Mouse (Mus musculus): ENCODE measurements around the gene Kcnj9. TPM values are rescaled to one million over a fixed set of nuclear protein-coding genes. Genes with fewer than 3 reads are reported as not detected.

The Kcnj9 gene
- polyA plus RNA-seq, 1 experiment from 2014 or later = not detected

DNA sequence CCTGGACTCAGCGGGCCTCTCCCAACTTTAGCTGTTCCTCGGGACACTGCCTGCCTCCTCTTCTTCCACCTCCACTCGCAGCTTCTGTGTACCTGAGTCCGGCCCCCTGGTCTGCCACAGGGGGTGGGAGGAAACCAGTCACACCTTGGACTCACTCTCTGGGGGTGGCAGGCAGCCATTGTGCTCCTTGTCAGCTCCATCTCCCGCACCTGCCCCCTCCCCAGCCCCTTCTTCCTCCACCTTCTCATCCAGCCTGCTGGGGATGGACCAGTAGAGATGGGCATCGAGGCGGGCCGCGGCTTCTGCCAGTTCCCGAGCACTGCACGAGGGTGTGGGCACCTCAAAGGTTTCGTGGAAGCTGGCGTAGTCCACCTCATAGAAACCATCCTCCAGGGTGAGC lies 6.4 kb downstream of the Kcnj9 start:
- Histone ChIP-seq H3K27me3 (peaks cover 45% of the 10 kb centered on the region), H3K9me3 (replicated peaks) (no peaks in the 10 kb centered on the region), H3K27ac (no peak overlapping the region), H3K36me3 (no peaks in the 10 kb centered on the region), H3K9ac (no peak overlapping the region), H3K4me2 (no peak overlapping the region), H3K4me3 (no peak overlapping the region), H3K4me1 (replicated peaks) (peaks cover 12% of the 10 kb centered on the region)
- WGBS = 42% methylated on average over 13 of the region's 13 CpGs
- ATAC-seq (replicated peaks; ENCODE audit: insufficient number of reproducible peaks, insufficient read depth, low FRiP score, low read depth) = no peak

DNA sequence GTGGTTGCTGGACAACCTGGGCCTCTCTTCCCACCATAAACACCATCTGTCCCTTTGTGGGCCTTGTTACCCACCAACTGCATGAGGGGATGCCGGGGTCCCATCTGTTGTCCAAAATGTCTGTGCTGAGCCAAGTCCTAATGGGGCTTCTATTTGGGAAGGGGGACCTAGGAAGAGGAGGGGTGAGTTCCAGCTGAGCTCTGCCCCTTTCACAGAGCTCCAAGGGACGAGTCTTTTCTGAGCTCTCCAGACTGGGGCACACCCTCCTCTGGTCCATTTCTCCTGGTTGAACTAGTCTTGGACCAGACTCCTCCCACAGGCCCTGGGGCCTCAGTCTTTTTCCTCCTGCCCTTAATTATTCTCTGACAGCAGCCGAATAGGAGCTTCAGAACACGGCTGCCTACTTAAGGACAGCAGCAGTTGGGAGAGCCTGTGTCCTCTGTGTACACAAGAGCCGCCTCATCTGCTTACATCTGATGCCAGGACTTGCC lies 9.2 kb downstream of the Kcnj9 start:
- Histone ChIP-seq H3K27me3 (peaks cover 17% of the 10 kb centered on the region), H3K9ac (no peak overlapping the region), H3K4me1 (replicated peaks) (no peaks in the 10 kb centered on the region; the same call in 1 of the 2 replicates), H3K9me3 (replicated peaks) (no peaks in the 10 kb centered on the region), H3K27ac (no peak overlapping the region), H3K4me3 (no peak overlapping the region), H3K36me3 (no peaks in the 10 kb centered on the region), H3K4me2 (no peak overlapping the region)
- 62% methylated on average over 5 of the region's 5 CpGs for WGBS
- ATAC-seq (replicated peaks; ENCODE audit: insufficient number of reproducible peaks, insufficient read depth, low FRiP score, low read depth) = no peak

DNA sequence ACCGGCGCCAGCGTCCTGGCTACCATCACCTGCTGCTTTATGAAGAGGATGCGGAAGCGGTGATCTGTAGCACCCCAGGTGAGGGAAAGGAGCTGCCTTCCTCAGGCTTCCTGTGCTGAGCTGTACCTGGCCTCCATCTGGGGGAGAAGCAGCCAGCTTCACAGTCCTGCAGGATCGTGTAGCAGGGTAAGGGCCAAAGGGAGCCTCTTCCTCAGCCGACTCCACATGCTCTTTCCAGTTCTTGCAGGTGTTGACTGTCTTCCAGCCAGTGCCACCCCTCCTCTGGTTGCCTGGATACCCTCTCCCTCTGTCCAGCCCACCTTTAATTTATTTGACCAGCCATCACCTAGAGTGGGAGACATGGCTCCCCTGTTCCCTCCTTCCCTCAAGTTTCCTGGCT lies 9.8 kb downstream of the Kcnj9 start:
- ATAC-seq (replicated peaks; ENCODE audit: insufficient number of reproducible peaks, insufficient read depth, low FRiP score, low read depth) = no peak
- no peaks in the 10 kb centered on the region for H3K36me3 ChIP-seq
- H3K27me3 ChIP-seq = peaks cover 12% of the 10 kb centered on the region
- no peak overlapping the region for H3K4me3 ChIP-seq
- H3K9me3 ChIP-seq (replicated peaks) = no peaks in the 10 kb centered on the region
- no peak overlapping the region for H3K27ac ChIP-seq
- H3K9ac ChIP-seq = no peak overlapping the region
- WGBS = 86% methylated on average over 7 of the region's 7 CpGs
- H3K4me1 ChIP-seq (replicated peaks) = no peaks in the 10 kb centered on the region
- H3K4me2 ChIP-seq = no peak overlapping the region

DNA sequence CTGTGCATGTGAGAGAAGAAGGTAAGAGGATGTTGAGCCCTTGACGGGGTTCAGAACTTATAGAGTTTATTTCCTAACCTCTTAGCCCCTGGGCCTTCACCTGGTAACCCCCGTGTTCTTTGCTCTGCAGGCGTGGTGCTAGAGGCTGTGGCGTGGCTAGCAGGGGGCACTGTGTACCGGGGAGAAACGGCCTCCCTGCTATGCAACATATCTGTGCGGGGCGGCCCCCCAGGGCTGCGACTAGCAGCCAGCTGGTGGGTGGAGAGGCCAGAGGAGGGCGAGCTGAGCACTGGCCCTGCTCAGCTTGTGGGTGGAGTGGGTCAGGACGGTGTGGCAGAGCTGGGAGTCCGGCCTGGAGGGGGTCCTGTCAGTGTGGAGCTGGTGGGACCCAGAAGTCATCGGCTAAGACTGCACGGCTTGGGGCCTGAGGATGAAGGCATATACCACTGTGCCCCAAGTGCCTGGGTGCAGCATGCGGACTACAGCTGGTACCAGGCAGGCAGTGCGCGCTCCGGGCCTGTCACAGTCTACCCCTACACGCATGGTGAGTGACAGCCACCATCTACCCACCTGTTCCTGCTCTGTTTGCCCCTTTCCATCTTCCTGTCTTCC lies 10.6 kb downstream of the Kcnj9 start:
- Histone ChIP-seq H3K4me3 (no peak overlapping the region), H3K9ac (no peak overlapping the region), H3K27me3 (peaks cover 7% of the 10 kb centered on the region; the same call in 1 of the 2 replicates), H3K36me3 (no peaks in the 10 kb centered on the region), H3K27ac (no peak overlapping the region), H3K4me1 (replicated peaks) (no peaks in the 10 kb centered on the region; the same call in 1 of the 2 replicates), H3K4me2 (no peak overlapping the region), H3K9me3 (replicated peaks) (no peaks in the 10 kb centered on the region)
- WGBS = 84% methylated on average over 19 of the region's 19 CpGs
- no peak for ATAC-seq (replicated peaks; ENCODE audit: insufficient number of reproducible peaks, insufficient read depth, low FRiP score, low read depth)

DNA sequence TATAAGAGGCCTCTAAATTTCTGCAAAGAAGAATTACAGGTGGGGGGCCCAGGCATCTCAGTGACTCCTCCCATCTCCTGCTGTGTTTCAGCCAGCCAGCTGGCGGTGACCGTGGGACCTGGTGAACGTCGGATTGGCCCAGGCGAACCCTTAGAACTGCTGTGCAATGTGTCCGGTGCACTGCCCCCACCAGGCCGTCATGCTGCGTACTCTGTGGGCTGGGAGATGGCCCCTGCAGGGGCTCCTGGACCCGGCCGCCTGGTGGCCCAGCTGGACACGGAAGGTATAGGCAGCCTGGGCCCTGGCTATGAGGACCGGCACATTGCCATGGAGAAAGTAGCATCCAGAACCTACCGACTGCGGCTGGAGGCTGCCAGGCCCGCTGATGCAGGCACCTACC lies 11.2 kb downstream of the Kcnj9 start:
- no peak overlapping the region for H3K9ac ChIP-seq
- H3K36me3 ChIP-seq = no peaks in the 10 kb centered on the region

DNA sequence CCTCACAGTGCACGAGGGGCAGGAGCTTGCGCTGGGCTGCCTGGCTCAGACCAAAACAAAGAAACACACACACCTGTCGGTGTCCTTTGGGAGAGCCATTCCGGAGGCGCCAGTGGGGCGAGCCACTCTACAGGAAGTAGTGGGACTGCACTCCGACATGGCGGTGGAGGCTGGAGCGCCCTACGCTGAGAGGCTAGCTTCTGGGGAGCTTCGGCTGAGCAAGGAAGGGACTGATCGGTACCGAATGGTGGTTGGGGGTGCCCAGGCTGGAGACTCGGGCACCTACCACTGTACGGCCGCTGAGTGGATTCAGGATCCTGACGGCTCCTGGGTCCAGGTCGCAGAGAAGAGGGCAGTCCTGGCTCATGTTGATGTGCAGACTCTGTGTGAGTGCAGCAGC lies 11.7 kb downstream of the Kcnj9 start:
- H3K27ac ChIP-seq = no peak overlapping the region
- no peak overlapping the region for H3K9ac ChIP-seq
- no peak for ATAC-seq (replicated peaks; ENCODE audit: insufficient number of reproducible peaks, insufficient read depth, low FRiP score, low read depth)
- H3K27me3 ChIP-seq = peaks cover 5% of the 10 kb centered on the region; the same call in 1 of the 2 replicates
- no peak overlapping the region for H3K4me3 ChIP-seq
- H3K4me2 ChIP-seq = no peak overlapping the region
- 60% methylated on average over 18 of the region's 18 CpGs for WGBS
- peaks cover 6% of the 10 kb centered on the region for H3K4me1 ChIP-seq (replicated peaks)
- no peaks in the 10 kb centered on the region for H3K36me3 ChIP-seq
- no peaks in the 10 kb centered on the region for H3K9me3 ChIP-seq (replicated peaks)

More for the DNA sequence above, 11.2 kb downstream of the Kcnj9 start:
- H3K4me3 ChIP-seq = no peak overlapping the region
- 68% methylated on average over 15 of the region's 15 CpGs for WGBS
- no peaks in the 10 kb centered on the region for H3K9me3 ChIP-seq (replicated peaks)
- H3K27ac ChIP-seq = no peak overlapping the region
- ATAC-seq (replicated peaks; ENCODE audit: insufficient number of reproducible peaks, insufficient read depth, low FRiP score, low read depth) = no peak
- H3K4me2 ChIP-seq = no peak overlapping the region
- peaks cover 2% of the 10 kb centered on the region for H3K4me1 ChIP-seq (replicated peaks)
- peaks cover 5% of the 10 kb centered on the region; the same call in 1 of the 2 replicates for H3K27me3 ChIP-seq

DNA sequence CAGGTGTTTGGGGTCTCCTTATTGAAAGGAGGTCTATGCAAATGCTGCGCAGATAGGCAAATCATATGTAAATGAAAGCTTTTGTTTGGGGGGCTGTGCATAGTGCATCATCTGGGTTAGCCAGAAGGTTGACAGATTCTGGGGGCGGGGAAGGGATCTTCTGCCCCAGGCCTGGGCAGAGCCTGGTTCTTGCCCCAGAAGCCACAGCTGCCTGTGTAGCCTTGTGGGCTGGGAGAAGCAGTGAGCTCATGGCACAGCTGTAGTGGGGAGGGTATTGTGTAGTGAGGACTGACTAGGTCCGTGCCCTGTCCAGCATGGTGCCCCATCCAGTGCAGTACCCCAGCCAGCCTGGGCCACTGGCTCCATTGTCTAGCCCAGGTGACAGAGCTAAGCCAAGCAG lies 14.2 kb downstream of the Kcnj9 start:
- peaks cover 19% of the 10 kb centered on the region for H3K4me1 ChIP-seq (replicated peaks)
- 84% methylated on average over 3 of the region's 3 CpGs for WGBS
- no peaks in the 10 kb centered on the region for H3K9me3 ChIP-seq (replicated peaks)
- H3K4me3 ChIP-seq = no peak overlapping the region
- no peaks in the 10 kb centered on the region for H3K36me3 ChIP-seq
- no peak overlapping the region for H3K4me2 ChIP-seq
- no peak overlapping the region for H3K9ac ChIP-seq
- H3K27me3 ChIP-seq = no peaks in the 10 kb centered on the region
- H3K27ac ChIP-seq = no peak overlapping the region
- ATAC-seq (replicated peaks; ENCODE audit: insufficient number of reproducible peaks, insufficient read depth, low FRiP score, low read depth) = no peak

DNA sequence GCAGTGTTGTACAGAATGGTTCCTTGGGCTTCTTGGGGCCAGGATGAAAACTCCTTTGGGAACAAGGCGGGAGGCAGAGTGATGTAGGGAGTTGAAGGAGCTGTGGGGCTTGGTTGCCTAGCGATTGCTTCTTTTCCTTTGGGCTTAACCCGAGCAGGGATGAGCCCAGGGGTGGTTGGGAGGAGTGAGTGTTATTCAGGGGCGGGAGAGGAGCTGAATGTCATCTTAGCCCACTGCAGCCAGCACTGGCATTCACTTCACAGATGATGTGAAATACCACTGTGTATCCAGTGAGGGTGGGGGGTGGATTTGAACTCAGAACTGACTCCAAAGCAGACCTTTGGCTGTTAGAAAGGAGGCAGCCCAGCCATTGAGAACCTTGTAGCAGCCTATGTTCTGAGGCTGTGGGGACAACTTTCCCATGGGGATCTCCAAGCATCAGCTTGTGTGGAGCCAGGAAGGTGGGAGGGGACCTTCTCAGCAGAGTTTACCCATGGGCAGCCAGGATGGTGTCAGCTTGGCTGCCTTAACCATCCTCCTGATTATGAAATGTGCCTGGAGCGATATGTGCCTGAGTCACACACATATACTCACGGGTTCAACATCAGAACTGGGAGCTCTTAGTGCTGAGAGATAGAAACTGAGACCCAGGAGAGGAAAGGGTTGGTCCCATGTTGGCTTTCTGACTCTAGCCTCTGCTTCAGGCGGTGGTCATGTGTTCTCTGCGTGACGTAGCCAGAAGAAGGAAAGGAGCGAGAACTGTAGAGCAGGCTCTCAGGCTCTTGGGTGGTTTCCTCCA lies 15.3 kb downstream of the Kcnj9 start:
- Histone ChIP-seq H3K9me3 (replicated peaks) (no peaks in the 10 kb centered on the region), H3K4me2 (peak overlapping the region; percentile 96; the same call in 1 of the 2 replicates), H3K9ac (no peak overlapping the region), H3K4me3 (0 out of 2 replicates have a peak overlapping the region, but pooled peaks have one; percentile 77), H3K27ac (no peak overlapping the region), H3K4me1 (replicated peaks) (peaks cover 24% of the 10 kb centered on the region), H3K36me3 (no peaks in the 10 kb centered on the region), H3K27me3 (no peaks in the 10 kb centered on the region)
- WGBS = 78% methylated on average over 10 of the region's 10 CpGs
- no peak for ATAC-seq (replicated peaks; ENCODE audit: insufficient number of reproducible peaks, insufficient read depth, low FRiP score, low read depth)

DNA sequence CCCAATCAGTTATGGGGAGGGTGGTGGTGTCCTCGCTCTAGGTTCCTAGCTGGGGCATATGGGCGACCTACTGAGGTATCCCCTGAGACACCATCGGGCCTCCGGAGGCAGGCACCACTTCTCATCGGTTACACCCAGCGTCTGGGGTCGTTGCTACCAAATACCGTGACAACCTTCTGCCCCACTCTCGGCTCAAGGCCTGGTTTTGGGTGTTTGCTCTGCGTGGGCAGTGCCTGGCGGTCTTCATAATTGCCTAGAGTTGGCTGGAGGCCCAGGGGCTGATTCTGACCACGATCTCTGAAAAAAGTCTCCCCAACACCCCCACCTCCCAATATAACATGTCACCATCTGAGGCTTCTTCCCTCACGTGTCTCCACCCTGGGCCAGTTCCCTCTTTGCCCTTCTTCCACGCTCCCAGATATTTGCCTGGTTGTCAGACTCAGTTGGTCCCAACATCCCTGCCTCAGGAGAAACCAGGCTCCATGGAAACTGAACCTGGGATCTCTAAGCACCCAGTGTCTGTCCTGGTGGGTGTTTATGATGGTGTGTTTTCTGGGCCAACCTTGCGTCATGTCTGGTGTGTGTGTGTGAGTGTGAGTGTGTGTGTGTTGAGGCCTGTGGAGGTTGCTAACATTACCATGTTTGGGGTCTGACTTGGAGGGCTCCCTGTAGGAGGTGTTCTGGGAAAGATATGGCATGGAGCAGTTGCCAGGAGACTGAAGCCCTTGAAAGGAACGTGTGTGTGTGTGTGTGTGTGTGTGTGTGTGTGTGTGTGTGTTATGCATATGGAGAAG lies 16.2 kb downstream of the Kcnj9 start:
- peak; percentile 4; the same call in 1 of the 2 replicates for ATAC-seq (replicated peaks; ENCODE audit: insufficient number of reproducible peaks, insufficient read depth, low FRiP score, low read depth)
- H3K27ac ChIP-seq = 0 out of 2 replicates have a peak overlapping the region, but pooled peaks have one; percentile 91
- peak overlapping the region; percentile 96 for H3K4me2 ChIP-seq
- WGBS = 14% methylated on average over 16 of the region's 16 CpGs
- H3K9me3 ChIP-seq (replicated peaks) = no peaks in the 10 kb centered on the region
- H3K4me1 ChIP-seq (replicated peaks) = peaks cover 24% of the 10 kb centered on the region
- no peaks in the 10 kb centered on the region for H3K36me3 ChIP-seq
- peak overlapping the region; percentile 77 for H3K4me3 ChIP-seq
- H3K9ac ChIP-seq = peak overlapping the region; percentile 76
- no peaks in the 10 kb centered on the region for H3K27me3 ChIP-seq

DNA sequence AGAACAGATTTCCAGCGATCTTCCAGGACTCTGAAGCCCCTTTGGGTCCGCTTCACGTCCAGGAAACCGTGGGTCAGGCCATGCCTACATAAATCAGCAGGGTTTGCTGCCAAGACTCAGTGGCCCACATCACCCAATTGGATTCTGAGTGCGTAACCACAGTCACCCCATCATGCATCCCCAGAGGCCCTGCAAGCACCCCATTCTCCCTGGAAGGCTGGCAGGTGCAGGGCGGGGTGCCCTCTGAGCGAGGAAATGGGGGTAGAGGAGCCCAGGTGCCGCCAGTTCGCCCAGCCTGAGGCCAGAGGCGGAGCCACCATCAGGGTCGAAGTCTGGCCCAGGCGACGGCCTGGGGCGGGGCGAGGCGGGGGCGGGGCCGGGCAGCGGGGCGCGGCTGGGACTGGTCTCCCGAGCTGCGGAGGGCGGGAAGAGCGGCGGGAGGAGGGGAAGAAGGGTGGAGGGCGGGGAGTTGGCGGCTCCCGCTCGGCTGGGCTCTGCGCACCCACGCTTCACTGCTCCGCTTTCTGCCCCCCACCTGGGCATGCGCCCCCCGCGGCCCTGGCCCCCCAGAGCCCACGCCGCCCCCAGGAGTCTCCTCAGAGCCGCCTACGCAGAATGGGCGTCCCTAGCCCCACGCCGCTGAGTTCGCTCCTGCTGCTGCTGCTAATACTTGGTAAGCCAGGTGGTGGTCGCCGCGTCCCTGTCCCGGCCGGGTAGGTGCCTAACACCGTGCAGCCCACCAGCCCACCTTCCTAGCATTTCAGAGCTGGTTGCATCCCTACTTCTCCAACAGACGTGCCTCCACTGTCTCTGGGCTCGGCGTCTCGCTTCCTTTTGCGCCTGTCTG lies 17.0 kb downstream of the Kcnj9 start:
- WGBS = under 1% methylated on average over 32 of the region's 55 CpGs
- H3K27me3 ChIP-seq = no peaks in the 10 kb centered on the region
- H3K9ac ChIP-seq = peak overlapping the region; percentile 76
- H3K4me1 ChIP-seq (replicated peaks) = peaks cover 24% of the 10 kb centered on the region
- peak overlapping the region; percentile 96 for H3K4me2 ChIP-seq
- no peaks in the 10 kb centered on the region for H3K36me3 ChIP-seq
- ATAC-seq (replicated peaks; ENCODE audit: insufficient number of reproducible peaks, insufficient read depth, low FRiP score, low read depth) = peak; percentile 83
- no peaks in the 10 kb centered on the region for H3K9me3 ChIP-seq (replicated peaks)
- peak overlapping the region; percentile 91 for H3K27ac ChIP-seq
- peak overlapping the region; percentile 77 for H3K4me3 ChIP-seq
